Mouse (Mus musculus) heart, postnatal 0 days (tissue): ENCODE measurements at regions not wholly inside any gene's neighbourhood (a gene's known extent, or its start where the extent isn't known, plus 50 kb on each side); places are given as distances from the start of the nearest gene placed in this dataset.

Experiments used
- CTCF ChIP-seq: IDR thresholded peaks from 2 replicates; pipeline ENCODE4 v1.5.1; 2016; ENCODE audit warnings: antibody characterized with exemption, control low read depth, low read depth
- EP300 ChIP-seq: IDR thresholded peaks from 2 replicates; pipeline ENCODE4 v1.6.1; 2016; ENCODE audit warnings: antibody characterized with exemption, low read depth

DNA sequence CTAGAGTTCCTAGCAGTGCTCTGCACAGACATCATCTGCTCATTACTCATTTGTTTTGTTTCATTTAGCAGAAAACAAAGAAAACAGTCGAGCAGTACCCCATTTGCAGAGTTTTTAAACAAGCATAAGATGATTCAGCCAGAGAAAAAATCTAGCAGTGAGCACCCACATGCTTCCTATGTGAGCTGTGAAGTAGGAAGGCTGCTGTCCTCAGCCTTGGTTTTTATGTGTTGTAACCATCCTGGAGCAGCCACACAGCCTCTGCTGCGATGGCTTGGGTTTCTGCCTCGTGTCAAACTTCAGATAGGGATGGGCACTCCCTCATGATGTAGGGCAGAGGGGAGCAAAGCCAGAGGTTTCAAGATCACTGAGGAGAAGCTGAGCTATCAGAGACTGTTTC lies 416.5 kb downstream of the Gm45692 start:
- TF ChIP-seq EP300 (no peak), CTCF (no peak)
